Mouse (Mus musculus) midbrain, embryonic 12.5 days (tissue): ENCODE results near the gene Tpp1. TPM values are rescaled to one million over a fixed set of nuclear protein-coding genes. Genes with fewer than 3 reads are reported as not detected.

ENCODE experiments used
- ATAC-seq: fragments of 200-750 bp; cut with Nextera tagmentation; 2 replicates; pipeline ENCODE4 v1.8.0; 2017; ENCODE audit warnings: low read depth, moderate TSS enrichment, moderate library complexity; ENCODE audit not compliant: low FRiP score
- H3K27ac ChIP-seq: fragments of 300-500 bp; sonication (generic); replicated peaks from 2 replicates; pipeline ENCODE4 v1.5.1; 2016; ENCODE audit warnings: mild to moderate bottlenecking
- H3K27me3 ChIP-seq: fragments of 300-500 bp; sonication (generic); 2 replicates; pipeline ENCODE4 v1.6.1; 2016; ENCODE audit warnings: mild to moderate bottlenecking
- H3K36me3 ChIP-seq: fragments of 300-500 bp; sonication (generic); 2 replicates; pipeline ENCODE4 v1.6.1; 2016
- H3K4me1 ChIP-seq: fragments of 300-500 bp; sonication (generic); 2 replicates; pipeline ENCODE4 v1.6.1; 2016
- H3K4me2 ChIP-seq: fragments of 300-500 bp; sonication (generic); replicated peaks from 2 replicates; pipeline ENCODE4 v1.6.1; 2016; ENCODE audit warnings: mild to moderate bottlenecking, moderate library complexity
- H3K4me3 ChIP-seq: fragments of 300-500 bp; sonication (generic); 2 replicates; pipeline ENCODE4 v1.5.1; 2016; ENCODE audit warnings: mild to moderate bottlenecking
- H3K9ac ChIP-seq: fragments of 300-500 bp; sonication (generic); replicated peaks from 2 replicates; pipeline ENCODE4 v1.6.1; 2016; ENCODE audit warnings: mild to moderate bottlenecking, moderate library complexity
- H3K9me3 ChIP-seq: fragments of 300-500 bp; sonication (generic); 2 replicates; pipeline ENCODE4 v1.6.1; 2016; ENCODE audit warnings: mild to moderate bottlenecking
- WGBS: fragments of 180-500 bp; shearing (Covaris S2); methylation state at CpG from one replicate; pipeline ENCODE4 v1.1.7; 2016; 5-methylcytosine and 5-hydroxymethylcytosine counted together
- polyA plus RNA-seq: library from polyadenylated mRNA; unstranded; fragments of >200 nt; fragmentation: Nextera tagmentation; extraction: Ambion mirVana; gene quantifications from 2 replicates; pipeline ENCODE4 v1.2.1, GENCODE M21; 2016

Gene Tpp1
- polyA plus RNA-seq, 1 experiment from 2014 or later, result 44.4 TPM

GRCm38 (mm10) chr7:105708733-105709132, 43.3 kb downstream of the Tpp1 start:
- no peaks in the 10 kb centered on the region for H3K36me3 ChIP-seq
- no peaks in the 10 kb centered on the region for H3K27me3 ChIP-seq
- no peaks in the 10 kb centered on the region for H3K9me3 ChIP-seq
- H3K9ac ChIP-seq, result no peak overlapping the region
- H3K4me2 ChIP-seq, result no peak overlapping the region
- no peak overlapping the region for H3K27ac ChIP-seq
- WGBS, result 90% methylated on average over 5 of the region's 5 CpGs
- no peak overlapping the region for H3K4me3 ChIP-seq
- no peak for ATAC-seq
- no peaks in the 10 kb centered on the region for H3K4me1 ChIP-seq

- ATAC-seq, result no peak
- Histone ChIP-seq H3K4me2 (no peak overlapping the region), H3K36me3 (no peaks in the 10 kb centered on the region), H3K4me1 (no peaks in the 10 kb centered on the region), H3K4me3 (no peak overlapping the region), H3K9ac (no peak overlapping the region), H3K9me3 (no peaks in the 10 kb centered on the region), H3K27ac (no peak overlapping the region), H3K27me3 (no peaks in the 10 kb centered on the region)
- 84% methylated on average over 4 of the region's 4 CpGs for WGBS
Measured at GRCm38 (mm10) chr7:105703816-105704215, 48.2 kb downstream of the Tpp1 start.

- H3K27ac ChIP-seq, result no peak overlapping the region
- WGBS, result 86% methylated on average over 16 of the region's 16 CpGs
- no peak overlapping the region for H3K4me2 ChIP-seq
- H3K9ac ChIP-seq, result no peak overlapping the region
- H3K9me3 ChIP-seq, result no peaks in the 10 kb centered on the region
- H3K27me3 ChIP-seq, result no peaks in the 10 kb centered on the region
- no peak overlapping the region for H3K4me3 ChIP-seq
- no peaks in the 10 kb centered on the region for H3K4me1 ChIP-seq
- ATAC-seq, result no peak
- H3K36me3 ChIP-seq, result no peaks in the 10 kb centered on the region
Measured at GRCm38 (mm10) chr7:105703184-105703583, 48.9 kb downstream of the Tpp1 start.

Other genes starting within 250 kb of the Tpp1 start
- 48.5 and 51.1 TPM in 2 replicates for gene Smpd1, start 197.9 kb downstream of the Tpp1 start, polyA plus RNA-seq
- gene Apbb1, start 170.6 kb downstream of the Tpp1 start, polyA plus RNA-seq, result 166 TPM in 2 replicates
- 0.27 and 0.35 TPM in 2 replicates for gene Hpx, start 152.1 kb downstream of the Tpp1 start, polyA plus RNA-seq
- gene Trim3, start 118.7 kb downstream of the Tpp1 start, polyA plus RNA-seq, result 54.1 and 55.5 TPM in 2 replicates
- 135 and 143 TPM in 2 replicates for gene Timm10b, start 112.2 kb downstream of the Tpp1 start, polyA plus RNA-seq
- gene Arfip2, start 111.8 kb downstream of the Tpp1 start, polyA plus RNA-seq, result 71.4 and 79.3 TPM in 2 replicates
- 3.3 TPM in 2 replicates for gene Gm45799, start 111.7 kb downstream of the Tpp1 start, polyA plus RNA-seq
- 1.0 and 1.5 TPM in 2 replicates for gene Dnhd1, start 101.4 kb downstream of the Tpp1 start, polyA plus RNA-seq
- gene Ilk, start 15.6 kb downstream of the Tpp1 start, polyA plus RNA-seq, result 200 and 212 TPM in 2 replicates
- gene Rrp8, start 14.8 kb downstream of the Tpp1 start, polyA plus RNA-seq, result 40.1 and 41.7 TPM in 2 replicates
- 164 and 185 TPM in 2 replicates for gene Taf10, start 7.9 kb downstream of the Tpp1 start, polyA plus RNA-seq
- 22.0 and 23.9 TPM in 2 replicates for gene Dchs1, start 35.4 kb upstream of the Tpp1 start, polyA plus RNA-seq
- 220 and 231 TPM in 2 replicates for gene Mrpl17, start 58.9 kb upstream of the Tpp1 start, polyA plus RNA-seq
- gene Gm4070, start 201.7 kb upstream of the Tpp1 start, polyA plus RNA-seq, result 0.24 TPM in 1 of 2 replicates, not detected in the other